Mouse (Mus musculus) heart, adult 2 months (tissue): ENCODE data around the gene Arsa. TPM values are rescaled to one million over a fixed set of nuclear protein-coding genes. Genes with fewer than 3 reads are reported as not detected.

Source experiments
- DNase-seq, 2 experiments: peaks; one replicate each; pipeline ENCODE4 v3.0.0; 2021
- H3K27ac ChIP-seq: fragments of 200-600 bp; 2 replicates; pipeline ENCODE4 v1.8.1; 2022
- H3K27me3 ChIP-seq: fragments of 200-500 bp; 2 replicates; pipeline ENCODE4 v1.6.1; 2012; ENCODE audit warnings: mild to moderate bottlenecking, low read length, inconsistent platforms, mixed read lengths; ENCODE audit not compliant: control insufficient read depth, insufficient read depth
- H3K36me3 ChIP-seq: fragments of 200-500 bp; 2 replicates; pipeline ENCODE4 v1.6.1; 2012; ENCODE audit warnings: low read length, inconsistent platforms; ENCODE audit not compliant: control insufficient read depth, insufficient read depth
- H3K4me1 ChIP-seq: fragments of 200-500 bp; 2 replicates; pipeline ENCODE4 v1.6.1; 2011; ENCODE audit warnings: low read length; ENCODE audit not compliant: control insufficient read depth, insufficient read depth
- H3K4me3 ChIP-seq: fragments of 200-600 bp; 2 replicates; pipeline ENCODE4 v1.8.1; 2022
- H3K79me2 ChIP-seq: fragments of 200-500 bp; replicated peaks from 2 replicates; pipeline ENCODE4 v1.6.1; 2012; ENCODE audit warnings: mild to moderate bottlenecking, inconsistent platforms, low read length, moderate library complexity, mixed read lengths; ENCODE audit not compliant: control insufficient read depth, insufficient read depth
- H3K9ac ChIP-seq: fragments of 200-500 bp; 2 replicates; pipeline ENCODE4 v1.6.1; 2012; ENCODE audit warnings: low read depth, mild to moderate bottlenecking, control low read depth, inconsistent platforms, low read length, mixed read lengths
- CTCF ChIP-seq: fragments of 200-600 bp; IDR thresholded peaks from 2 replicates; pipeline ENCODE4 v1.8.1; 2022; ENCODE audit warnings: antibody characterized with exemption, mild to moderate bottlenecking, moderate library complexity
- EP300 ChIP-seq: fragments of 200-500 bp; IDR thresholded peaks from 2 replicates; pipeline ENCODE4 v1.6.1; 2011; ENCODE audit warnings: low read depth, low read length, control low read depth; ENCODE audit not compliant: insufficient read depth
- POLR2A ChIP-seq: fragments of 200-500 bp; IDR thresholded peaks from 2 replicates; pipeline ENCODE4 v1.6.1; 2011; ENCODE audit warnings: mild to moderate bottlenecking, low read depth, low read length, control low read depth; ENCODE audit not compliant: insufficient read depth
- WGBS: fragments of 180-500 bp; shearing (Covaris S2); methylation state at CpG from one replicate; pipeline ENCODE4 v1.1.7; 2018; 5-methylcytosine and 5-hydroxymethylcytosine counted together
- intact Hi-C: fragments of 180-260 bp; cut with DNase I; formaldehyde crosslinking; loops from one replicate; pipeline ENCODE4 v1.15.1; 2025
- polyA plus RNA-seq: library from polyadenylated mRNA; depleted of rRNA; stranded (reverse); fragments of >200 nt; gene quantifications from 2 replicates; pipeline ENCODE4 v1.2.3, GENCODE M21; 2012
- total RNA-seq, 2 experiments: library from RNA; stranded (reverse); gene quantifications; 2 replicates each; pipeline ENCODE4 v1.2.3; 2021

Gene Arsa
- total and polyA plus RNA-seq, 3 experiments, result 11.1 to 22.1 (median 13.5) TPM

- Histone ChIP-seq H3K27ac (peak overlapping the region; percentile 91), H3K4me1 (peaks cover 18% of the 10 kb centered on the region), H3K79me2 (peaks cover 2% of the 10 kb centered on the region; the same call in 1 of the 2 replicates), H3K36me3 (peaks cover 4% of the 10 kb centered on the region; the same call in 1 of the 2 replicates), H3K27me3 (peaks cover 3% of the 10 kb centered on the region; the same call in 1 of the 2 replicates), H3K9ac (peak overlapping the region; percentile 81), H3K4me3 (peak overlapping the region; percentile 76)
- intact Hi-C loops, result no loop called here
- TF ChIP-seq POLR2A (no peak), CTCF (no peak), EP300 (no peak)
- peak; percentile 66 to 69 for DNase-seq
- 5% methylated on average over 41 of the region's 41 CpGs for WGBS
These were observed 21.1 kb upstream of the Arsa start for GRCm38 (mm10) chr15:89498049-89498960.

GRCm38 (mm10) chr15:89497391-89498048 is 20.3 kb upstream of the Arsa start:
- peak; percentile 96 for TF ChIP-seq POLR2A
- TF ChIP-seq EP300, result peak; percentile 100
- TF ChIP-seq CTCF, result no peak
- DNase-seq, result peak; percentile 74 to 86
- H3K27me3 ChIP-seq, result peaks cover 3% of the 10 kb centered on the region; the same call in 1 of the 2 replicates
- peak overlapping the region; percentile 91 for H3K27ac ChIP-seq
- H3K4me3 ChIP-seq, result peak overlapping the region; percentile 76
- 20% methylated on average over 4 of the region's 4 CpGs for WGBS
- peak overlapping the region; percentile 81; the same call in 1 of the 2 replicates for H3K9ac ChIP-seq
- H3K4me1 ChIP-seq, result peaks cover 18% of the 10 kb centered on the region
- peaks cover 4% of the 10 kb centered on the region; the same call in 1 of the 2 replicates for H3K36me3 ChIP-seq
- H3K79me2 ChIP-seq, result peaks cover 2% of the 10 kb centered on the region; the same call in 1 of the 2 replicates
- intact Hi-C loops, result loop anchor here (1.0 to 2.0 kb wide), 2 partner anchors 17 to 21 kb away; partner anchors contain the start of gene Arsa

DNA sequence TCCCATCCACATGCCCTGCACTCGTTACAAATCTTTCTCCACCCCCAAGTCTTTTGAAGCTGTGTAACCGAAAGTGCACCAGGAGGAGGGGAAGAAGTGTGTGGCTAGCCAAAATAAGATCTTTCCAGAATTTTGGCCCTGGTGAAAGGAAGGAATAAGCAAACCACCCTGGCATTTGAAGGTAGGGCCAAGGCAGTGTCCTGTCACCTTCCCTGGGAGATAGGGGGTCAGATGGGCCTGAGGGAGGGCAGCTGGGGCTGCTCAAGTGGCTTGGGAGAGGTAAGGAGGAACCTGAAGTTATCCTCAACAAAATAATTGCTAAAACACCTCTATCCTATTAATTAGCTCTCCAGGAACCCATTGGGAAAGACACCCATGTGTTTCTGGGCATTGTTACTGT is 19.6 kb upstream of the Arsa start:
- peaks cover 14% of the 10 kb centered on the region for H3K4me1 ChIP-seq

GRCm38 (mm10) chr15:89496131-89496530 is 18.9 kb upstream of the Arsa start:
- Histone ChIP-seq H3K4me1 (peaks cover 13% of the 10 kb centered on the region), H3K79me2 (peaks cover 2% of the 10 kb centered on the region; the same call in 1 of the 2 replicates), H3K27me3 (peaks cover 3% of the 10 kb centered on the region; the same call in 1 of the 2 replicates), H3K9ac (peak overlapping the region; percentile 16; the same call in 1 of the 2 replicates), H3K27ac (peak overlapping the region; percentile 83), H3K4me3 (no peak overlapping the region), H3K36me3 (no peaks in the 10 kb centered on the region)
- no peak for DNase-seq
- intact Hi-C loops, result loop anchor here (2.0 kb wide), 1 partner anchor 19 kb away; the partner anchor contains the start of gene Arsa
- no peak for TF ChIP-seq CTCF
- no peak for TF ChIP-seq EP300
- no peak for TF ChIP-seq POLR2A
- WGBS, result 53% methylated on average over 4 of the region's 4 CpGs

More for the DNA sequence above, 19.6 kb upstream of the Arsa start:
- Histone ChIP-seq H3K27me3 (peaks cover 3% of the 10 kb centered on the region; the same call in 1 of the 2 replicates), H3K36me3 (peaks cover 2% of the 10 kb centered on the region; the same call in 1 of the 2 replicates), H3K9ac (peak overlapping the region; percentile 30; the same call in 1 of the 2 replicates), H3K79me2 (peaks cover 2% of the 10 kb centered on the region; the same call in 1 of the 2 replicates), H3K27ac (peak overlapping the region; percentile 83), H3K4me3 (peak overlapping the region; percentile 29)
- intact Hi-C loops, result loop anchor here (1.0 to 2.0 kb wide), 2 partner anchors 17 to 20 kb away; partner anchors contain the start of gene Arsa
- TF ChIP-seq CTCF (no peak), POLR2A (no peak), EP300 (no peak)
- no peak for DNase-seq
- 33% methylated on average over 2 of the region's 2 CpGs for WGBS

DNA sequence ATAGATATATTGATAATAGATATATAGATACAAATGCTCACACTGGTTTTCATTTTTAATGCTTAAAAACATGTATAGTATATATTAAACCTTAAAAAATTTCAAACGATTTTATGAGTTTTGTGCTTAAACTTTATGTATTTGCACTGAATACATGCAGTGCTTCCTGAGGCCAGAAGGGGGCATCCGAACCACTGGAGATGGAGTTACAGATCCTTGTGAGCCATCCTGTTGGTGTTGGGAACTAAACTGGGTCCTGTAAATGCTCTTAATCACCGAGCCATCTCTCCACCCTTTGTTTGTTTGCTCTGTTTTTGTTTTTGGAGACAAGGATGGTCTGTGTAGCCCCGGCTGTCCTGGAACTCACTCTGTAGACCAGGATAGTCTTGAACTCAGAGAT is 17.7 kb upstream of the Arsa start:
- no peaks in the 10 kb centered on the region for H3K79me2 ChIP-seq
- intact Hi-C loops, result no loop called here
- H3K9ac ChIP-seq, result no peak overlapping the region
- peaks cover 11% of the 10 kb centered on the region for H3K4me1 ChIP-seq
- TF ChIP-seq CTCF, result peak; percentile 67
- TF ChIP-seq EP300, result no peak
- H3K4me3 ChIP-seq, result no peak overlapping the region
- WGBS, result 79% methylated on average over 4 of the region's 4 CpGs
- DNase-seq, result no peak
- H3K27ac ChIP-seq, result no peak overlapping the region; the same call in 1 of the 2 replicates
- peaks cover 3% of the 10 kb centered on the region; the same call in 1 of the 2 replicates for H3K27me3 ChIP-seq
- H3K36me3 ChIP-seq, result no peaks in the 10 kb centered on the region
